Mouse (Mus musculus) erythroblast, adult 5-6 weeks (primary cell): ENCODE results near the gene Irf7. TPM values are rescaled to one million over a fixed set of nuclear protein-coding genes. Genes with fewer than 3 reads are reported as not detected.

ENCODE experiments used
- ATAC-seq: replicated peaks from 2 replicates; pipeline ENCODE4 v1.8.0; 2016; ENCODE audit warnings: moderate number of reproducible peaks, mild to moderate bottlenecking, moderate TSS enrichment, inconsistent platforms; ENCODE audit not compliant: poor library complexity, low FRiP score, severe bottlenecking
- total RNA-seq, 2 experiments: library from RNA; stranded (forward) in 1 of 2; stranded (reverse) in 1 of 2; fragments of 150-400 nt in 1 of 2; fragments of 200-764, 138-1000 nt in 1 of 2; gene quantifications; 2 replicates each; pipeline versions ENCODE4 v1.2.3 to v1.2.4; 2015 to 2017; ENCODE audit warnings: low replicate concordance in 2 of 2

Gene Irf7
- total RNA-seq, 2 experiments from 2014 or later: 73.8 to 78.0 TPM

DNA sequence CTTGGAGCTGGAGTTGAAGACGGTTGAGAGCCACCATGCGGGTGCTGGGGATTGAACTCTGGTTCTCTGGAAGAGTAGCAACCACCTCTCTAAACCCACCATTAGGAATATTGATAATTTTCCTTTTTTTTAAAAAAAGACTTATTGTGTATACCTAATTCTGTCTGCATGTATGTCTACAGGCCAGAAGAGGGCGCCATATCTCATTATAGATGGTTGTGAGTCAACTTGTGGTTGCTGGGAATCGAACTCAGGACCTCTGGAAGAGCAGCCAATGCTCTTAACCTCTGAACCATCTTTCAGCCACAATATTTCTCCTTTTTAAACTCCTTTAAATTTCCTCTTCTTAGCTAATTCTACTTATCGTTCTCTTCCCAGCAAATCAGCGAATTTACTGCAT lies 39.7 kb downstream of the Irf7 start:
- no peak for ATAC-seq

DNA sequence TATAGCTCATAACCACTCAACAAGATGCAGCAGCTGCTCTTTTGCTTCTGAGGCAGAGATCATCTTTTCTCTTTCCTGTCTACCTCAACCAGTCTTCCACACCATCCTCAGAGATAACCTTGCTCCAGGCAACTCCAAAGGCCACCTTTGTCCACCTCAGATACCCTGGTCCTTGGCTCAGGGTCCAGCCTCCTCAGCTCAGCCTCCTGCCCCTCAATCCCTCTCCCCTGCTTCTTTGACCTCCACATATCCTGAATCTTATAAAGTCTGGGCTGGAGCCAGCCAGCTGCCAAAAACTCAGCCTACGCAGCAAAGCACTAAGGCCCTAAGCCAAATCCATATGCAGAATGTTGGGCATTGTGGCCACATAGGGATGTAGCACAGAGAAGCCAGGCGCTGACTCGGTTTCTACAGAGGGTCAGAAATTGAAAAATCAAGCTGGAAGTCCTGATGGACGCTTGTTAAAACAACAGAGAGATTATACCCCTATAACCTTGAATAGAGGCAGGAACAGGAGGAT lies 43.5 kb downstream of the Irf7 start:
- no peak for ATAC-seq

DNA sequence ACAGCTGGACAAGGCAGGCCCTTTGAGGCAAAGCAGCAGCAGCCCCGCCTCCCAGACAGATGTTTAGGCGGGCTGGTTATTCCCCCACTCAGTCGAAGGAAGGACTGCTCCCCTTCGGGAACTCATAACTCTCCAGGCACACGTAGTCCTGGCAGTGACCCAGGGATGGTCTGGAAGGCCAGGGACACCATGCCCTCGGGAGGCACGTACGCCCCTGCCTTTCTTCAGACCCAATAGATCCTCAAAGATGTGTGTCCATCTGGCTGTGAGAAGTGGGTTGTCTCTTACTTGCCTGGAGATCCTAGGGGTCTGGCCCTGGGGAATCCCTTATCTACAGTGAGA lies 44.2 kb downstream of the Irf7 start:
- ATAC-seq: no peak

DNA sequence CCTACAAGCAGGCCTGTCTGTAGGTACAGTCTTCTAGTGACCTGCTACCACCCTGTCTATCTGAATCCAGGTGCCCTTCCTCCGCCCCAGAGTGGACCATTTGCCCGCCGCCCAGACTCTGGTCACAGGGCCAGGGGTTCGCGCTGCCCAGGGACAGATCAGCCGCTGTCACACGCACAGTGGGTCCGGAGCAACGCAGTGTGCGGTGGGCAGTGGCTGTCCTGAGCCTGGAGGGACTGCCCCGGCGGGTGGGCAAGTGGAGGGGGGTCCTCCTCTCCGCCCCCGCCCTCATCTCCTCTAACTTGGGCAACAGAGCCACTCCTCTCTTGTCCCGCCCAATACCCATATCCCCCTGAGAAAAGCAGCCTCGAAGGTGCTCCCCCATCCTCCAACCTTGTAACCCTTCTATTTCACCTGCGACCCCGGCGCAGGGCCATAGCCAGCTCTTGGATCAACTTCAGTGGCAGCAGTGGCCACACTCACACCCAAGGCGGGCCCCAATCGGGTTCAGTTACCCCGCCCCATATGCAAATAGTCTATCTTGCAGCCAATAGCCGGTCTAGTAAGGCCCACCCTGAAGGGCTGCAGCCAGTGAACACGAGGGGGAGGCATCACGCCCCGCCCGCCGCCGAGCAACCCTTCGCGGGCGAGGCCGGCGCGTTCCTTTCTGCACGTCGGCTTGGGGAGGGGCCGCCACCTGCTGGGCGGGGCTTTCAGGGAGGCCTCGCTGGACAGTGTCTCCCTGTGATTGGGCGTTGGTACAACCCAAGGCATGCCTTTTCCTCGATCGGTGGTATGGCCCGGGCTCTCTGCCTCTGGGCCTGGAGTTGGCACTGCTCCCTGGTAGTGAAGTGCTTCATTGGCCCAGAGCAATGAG lies 44.8 kb downstream of the Irf7 start:
- peak; percentile 87 for ATAC-seq

DNA sequence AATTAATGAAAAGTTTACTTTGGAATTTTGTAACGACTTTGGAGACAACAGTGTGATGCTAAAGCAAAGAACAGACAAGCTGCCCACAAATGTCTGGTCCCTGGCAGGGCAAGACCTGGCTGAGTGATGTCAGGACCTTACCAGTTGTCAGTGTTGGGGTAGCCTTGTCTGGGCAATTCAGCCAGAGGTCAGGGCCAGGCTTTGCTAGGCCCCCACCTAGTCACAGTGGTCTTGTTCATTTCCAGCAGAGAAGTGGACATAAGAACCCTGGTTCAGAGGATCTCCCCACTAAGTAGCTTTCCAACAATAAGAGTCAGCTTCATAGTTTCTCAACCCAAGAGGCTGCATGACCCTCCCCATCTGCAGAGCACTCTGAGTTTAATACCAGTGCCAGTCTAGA lies 45.9 kb downstream of the Irf7 start:
- no peak for ATAC-seq

DNA sequence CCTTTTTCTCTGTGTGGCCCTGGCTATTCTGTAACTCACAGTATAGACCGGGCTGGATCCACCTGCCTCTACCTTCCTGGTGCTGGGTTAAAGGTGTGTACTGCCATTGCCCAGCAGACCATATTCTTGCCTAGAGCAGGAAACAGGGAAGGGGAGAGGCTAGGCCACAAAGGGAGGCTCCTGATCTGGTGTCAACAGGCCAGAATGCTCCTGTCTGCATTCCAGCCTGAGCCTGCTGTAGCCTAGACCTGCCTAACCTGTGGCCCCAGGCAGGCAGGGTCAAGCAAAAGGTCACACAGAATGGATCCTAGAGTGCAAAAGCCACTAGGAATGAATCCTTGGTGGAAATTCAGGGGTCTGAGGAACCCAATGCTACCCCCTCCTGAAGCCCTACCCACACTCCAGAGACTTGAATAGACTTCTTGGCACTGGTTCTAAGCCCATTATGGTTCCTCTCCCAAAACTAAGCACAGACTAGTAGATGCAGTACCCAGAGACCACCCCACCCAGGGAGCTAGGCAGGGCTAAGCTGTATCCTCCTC lies 46.7 kb downstream of the Irf7 start:
- no peak for ATAC-seq

DNA sequence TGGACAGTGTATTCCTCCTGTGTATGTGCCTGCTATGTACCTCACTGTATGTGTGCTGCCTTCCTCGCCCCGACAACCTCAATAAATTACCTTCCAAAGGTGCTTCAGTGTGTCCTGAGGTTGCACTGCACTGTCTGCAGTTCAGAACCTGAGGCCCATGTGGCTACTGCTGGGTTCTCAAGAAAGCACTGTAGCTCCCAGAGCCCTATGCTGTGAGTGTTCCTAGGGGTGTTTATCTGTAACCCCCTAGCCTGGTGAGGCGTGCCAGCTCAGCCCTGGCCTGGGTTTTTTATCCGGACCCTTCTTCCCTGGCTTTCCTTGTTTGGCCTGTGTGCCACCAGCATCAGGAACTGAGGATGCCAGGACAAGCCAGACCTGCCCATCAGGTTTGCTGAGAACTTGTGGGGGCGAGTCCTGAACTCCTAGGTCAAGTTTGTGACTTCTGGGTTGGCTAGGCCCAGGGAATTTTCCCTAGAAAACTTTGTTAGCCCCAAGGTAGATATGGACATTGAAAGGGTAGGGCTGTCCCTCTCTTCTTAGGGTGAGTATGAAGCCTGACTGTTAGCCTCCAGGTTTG lies 47.6 kb downstream of the Irf7 start:
- ATAC-seq: no peak

DNA sequence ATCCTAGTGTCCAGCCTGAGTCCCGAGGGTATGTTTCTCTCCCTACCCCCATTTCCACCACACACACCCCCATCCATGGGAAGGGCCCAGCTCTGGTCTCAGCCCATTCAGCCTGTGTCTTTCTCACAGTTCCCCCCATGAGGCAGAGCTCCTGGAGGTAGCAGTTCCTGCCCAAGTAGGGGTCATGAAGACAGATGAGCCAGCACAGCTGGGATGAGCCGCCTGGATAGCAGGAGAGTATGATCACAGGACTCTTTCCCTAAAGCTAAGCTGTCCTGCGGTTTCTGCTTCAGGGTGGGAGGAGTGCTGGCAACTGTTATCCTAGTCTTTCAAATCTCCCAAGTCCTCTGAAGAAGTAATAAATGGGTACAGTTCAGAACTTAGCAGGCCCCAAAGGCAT lies 48.1 kb downstream of the Irf7 start:
- no peak for ATAC-seq

DNA sequence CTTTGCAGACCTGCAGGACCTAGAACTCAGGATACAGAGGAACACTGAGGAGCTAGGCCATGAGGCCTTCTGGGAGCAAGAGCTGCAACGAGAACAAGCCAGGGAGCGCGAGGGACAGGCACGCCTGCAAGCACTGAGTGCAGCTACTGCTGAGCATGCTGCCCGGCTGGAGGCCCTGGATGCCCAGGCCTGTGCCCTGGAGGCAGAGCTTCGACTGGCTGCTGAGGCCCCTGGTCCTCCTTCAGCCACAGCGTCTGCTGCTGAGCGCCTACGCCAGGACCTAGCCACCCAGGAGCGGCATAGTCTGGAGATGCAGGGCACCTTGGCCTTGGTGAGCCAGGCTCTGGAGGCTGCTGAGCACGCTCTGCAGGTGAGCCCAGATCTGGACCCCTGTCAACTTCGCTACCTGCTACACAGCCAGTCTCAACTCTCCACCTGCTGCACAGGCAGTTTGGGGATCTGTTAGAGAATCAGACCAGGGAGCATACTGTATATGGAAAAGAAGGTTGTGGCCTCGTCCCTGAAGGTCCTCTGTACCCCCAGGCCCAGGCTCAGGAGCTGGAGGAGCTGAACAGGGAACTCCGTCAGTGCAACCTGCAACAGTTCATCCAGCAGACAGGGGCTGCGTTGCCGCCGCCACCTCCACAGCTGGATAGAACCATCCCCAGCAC lies 48.8 kb downstream of the Irf7 start:
- ATAC-seq: no peak

DNA sequence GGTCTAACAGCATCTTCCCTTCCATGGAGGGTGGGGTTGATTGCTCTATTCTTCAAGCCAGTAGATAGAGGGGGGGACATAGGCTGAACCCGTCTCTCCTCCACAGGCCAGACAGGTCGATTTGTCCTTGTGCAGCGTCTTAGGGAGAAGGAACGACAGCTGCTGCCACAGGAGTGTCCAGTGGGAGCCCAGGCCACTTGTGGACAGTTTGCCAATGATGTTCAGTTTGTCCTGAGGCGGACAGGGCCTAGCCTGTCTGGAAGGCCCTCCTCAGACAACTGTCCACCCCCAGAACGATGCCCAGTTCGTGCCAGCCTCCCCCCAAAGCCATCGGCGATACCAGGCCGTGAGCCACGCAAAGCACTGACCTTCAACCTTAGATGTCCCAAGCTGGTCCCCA lies 49.4 kb downstream of the Irf7 start:
- ATAC-seq: no peak

DNA sequence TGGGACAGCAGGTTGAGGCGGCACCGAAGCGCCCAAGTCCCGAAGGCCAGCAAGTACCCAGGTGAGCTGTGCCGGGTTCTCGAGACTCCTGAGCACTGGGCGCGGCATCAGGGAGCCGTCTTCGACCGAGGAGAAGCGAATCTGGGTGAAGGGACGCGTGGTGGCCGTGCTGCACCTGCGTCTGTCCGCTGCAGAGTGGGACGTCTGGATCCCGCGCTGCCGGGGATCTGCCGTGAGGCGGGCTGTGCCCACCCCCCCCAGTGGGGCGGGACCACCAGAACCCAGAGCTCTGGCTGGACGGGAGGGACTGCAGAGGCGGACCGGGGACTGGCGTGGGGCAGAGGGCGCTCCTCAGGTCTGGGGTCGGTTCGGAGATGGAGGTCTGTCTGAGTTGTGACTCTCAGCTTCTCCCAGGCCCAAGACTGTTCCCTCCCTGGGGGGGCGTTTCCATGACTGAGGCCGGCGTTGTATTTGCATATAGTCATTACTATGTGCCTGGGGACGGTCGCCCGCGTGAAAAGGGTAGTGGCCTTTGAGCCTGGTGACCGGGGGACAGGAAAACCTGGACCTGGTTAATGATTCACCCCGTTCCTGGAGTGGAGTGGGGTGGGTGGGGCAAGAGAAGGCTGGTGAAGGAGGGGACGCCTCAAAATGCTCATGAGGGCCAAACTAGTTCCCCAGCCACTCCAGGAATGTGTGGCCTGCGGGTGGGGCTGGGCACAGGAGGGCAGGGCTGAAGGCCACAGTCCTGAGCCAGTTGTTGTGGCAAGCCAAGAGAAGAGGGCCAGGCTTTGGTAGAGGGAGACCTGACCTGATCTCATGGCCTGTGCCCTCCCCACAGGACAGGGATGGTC lies 50.2 kb downstream of the Irf7 start:
- ATAC-seq: peak; percentile 21

DNA sequence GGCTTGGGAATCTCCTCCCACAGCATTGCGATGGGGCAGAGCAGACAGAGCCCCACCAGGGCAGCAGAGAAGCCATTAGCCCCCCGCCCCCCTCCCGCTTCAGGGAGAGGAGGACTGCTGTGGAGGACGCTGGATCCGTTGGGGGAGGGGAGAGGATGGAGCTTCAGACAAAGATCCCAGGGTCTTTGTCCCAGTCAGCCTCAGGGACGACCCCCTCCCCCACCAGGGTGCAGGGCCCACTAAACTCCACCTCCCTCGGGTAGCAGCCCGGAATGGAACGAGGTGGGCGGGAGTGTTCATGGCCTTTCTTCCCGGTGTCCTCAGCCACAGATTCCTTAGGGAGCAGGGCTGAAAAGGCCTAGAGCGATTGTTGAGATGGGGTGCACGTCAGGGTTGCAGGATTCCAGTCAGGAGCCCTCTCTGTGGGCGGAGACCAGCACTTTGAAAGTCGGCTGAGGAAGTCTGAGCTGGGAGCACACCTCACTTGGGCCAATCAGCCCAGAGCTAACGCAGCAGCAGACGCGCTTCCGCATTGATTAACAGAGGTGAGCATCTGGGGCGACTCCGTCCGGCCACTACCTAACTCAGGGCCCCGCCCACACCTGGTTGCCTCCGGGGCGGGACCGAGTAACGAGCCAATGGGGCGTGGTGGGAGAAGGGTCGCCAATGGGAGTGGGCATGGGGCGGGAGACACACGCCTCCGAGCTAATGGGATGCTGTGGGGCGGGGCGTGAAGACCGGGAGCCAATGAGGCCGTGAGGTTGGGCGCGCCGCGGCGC lies 51.0 kb downstream of the Irf7 start, which contains the start of gene Rassf7:
Gene Rassf7 (plus strand): TSS at position 760 of the 779 bp plus-strand sequence.
- ATAC-seq: peak; percentile 86

DNA sequence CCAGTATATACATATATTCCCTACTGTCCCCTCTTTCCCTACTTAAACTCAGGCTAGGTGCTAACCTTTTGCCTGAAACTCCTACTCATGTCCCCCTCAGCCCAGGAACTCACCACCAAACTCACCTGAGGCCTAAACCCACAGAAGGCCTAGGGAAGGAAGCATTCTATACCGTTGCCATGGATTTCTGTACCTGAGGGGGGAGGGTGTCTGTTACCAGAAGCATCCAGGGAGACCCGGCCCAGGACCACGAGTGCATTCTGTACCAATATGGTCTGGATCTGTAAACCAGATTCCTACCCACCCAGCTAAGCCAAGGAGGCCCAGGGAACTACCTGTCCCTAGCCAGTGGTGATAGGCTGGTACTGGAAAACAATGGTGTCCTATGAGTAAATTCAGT lies 52.0 kb downstream of the Irf7 start:
- ATAC-seq: no peak

DNA sequence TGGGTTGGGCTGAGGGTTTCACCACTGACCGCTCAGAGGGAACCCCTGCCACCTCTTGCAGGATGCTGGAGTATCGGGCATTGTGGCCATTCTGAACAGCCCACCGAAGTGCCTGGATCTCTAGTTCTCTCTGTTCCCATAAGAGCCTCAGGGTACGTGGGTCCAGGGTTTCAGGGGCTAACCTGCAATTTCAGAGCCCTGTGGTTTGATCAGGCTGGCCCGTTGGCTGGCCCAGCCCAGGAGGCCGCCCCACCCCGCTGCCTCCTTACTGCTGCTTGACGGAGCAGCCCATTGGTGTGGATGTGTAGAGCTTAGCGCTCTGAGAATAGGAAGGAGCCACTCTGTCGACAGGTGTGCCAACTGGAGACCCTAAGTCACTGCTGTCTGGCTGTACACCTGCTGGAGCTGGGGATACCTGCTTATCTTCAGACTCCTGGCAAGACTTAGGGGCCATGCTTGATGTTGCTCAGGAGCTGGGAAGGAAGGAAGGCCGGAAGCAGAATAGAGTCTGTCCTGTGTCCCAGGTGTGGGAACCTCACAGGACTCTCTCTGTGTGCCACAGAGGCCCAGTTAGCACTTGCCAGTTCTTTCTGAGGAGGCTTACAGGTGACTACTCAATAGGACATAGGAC lies 52.6 kb downstream of the Irf7 start, which contains the start of gene Lmntd2:
Gene Lmntd2 (minus strand): TSS at position 476 of the 631 bp plus-strand sequence.
- ATAC-seq: no peak

DNA sequence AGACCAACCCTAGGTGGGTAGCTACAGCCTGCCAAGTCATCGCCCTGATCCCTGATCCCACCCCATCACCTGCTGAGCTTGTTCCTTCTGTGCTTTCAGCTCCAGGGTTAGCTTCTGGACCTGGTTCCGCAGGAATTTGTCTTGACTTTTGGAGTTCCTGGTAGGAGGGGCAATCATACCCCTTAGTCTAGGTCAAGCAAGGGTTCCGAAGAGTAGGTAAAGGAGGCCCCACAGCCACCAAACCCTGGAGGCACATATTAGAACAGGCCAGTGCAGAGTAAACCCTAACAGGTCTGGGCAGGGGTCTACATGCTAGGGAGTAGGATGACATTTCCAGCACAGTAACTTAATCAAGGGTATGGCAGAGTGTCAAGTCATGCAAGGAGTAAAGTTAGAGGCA lies 53.1 kb downstream of the Irf7 start:
- ATAC-seq: no peak
